Mouse (Mus musculus): ENCODE data around the gene Cypt4.
"Not testable (repeated sequence)": the region's sequence is repeated elsewhere in the genome, so short reads cannot be mapped to it uniquely, and the experiment has no call there.

Cypt4 gene

DNA sequence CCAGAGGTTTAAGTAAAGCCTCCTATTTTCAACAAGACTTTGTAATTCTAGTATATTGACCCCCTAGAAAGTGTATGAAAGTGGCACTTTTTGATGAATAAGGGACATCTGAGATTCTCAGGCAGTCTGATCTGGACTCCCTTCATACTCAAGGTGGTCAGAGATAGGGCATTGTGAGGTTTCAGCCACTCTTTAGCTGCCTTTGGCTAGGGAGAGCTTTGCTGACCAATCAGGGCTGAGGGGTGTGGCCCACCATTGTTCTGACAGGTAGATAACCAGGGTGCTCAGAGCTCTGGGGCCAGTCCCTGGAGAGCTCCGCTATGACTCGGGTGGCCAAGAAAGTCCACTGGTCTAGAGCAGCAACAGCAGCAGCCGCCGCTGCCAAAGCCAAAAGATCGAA is at the start of gene Cypt4:
Cypt4 (plus strand) TSS at position 301 of the 400 bp plus-strand sequence.
- no peak for DNase-seq (ENCODE audit: low spot score in 2 of 2)

DNA sequence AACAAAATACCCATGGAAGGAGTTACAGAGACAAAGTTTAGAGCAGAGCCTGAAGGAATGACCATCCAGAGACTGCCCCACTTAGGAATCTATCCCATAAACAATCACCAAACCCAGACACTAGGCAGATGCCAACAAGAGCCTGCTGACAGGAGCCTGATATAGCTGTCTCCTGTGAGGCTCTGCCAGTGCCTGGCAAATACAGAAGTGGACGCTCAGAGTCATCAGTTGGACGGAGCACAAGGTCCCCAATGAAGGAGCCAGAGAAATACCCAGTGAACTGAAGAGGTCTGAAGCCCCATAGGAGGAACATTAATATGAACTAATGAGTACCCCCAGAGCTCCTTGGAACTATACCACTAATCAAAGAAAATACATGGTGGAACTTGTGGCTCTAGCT is 12.3 kb downstream of the Cypt4 start:
- not testable (repeated sequence) for DNase-seq (ENCODE audit: low spot score in 2 of 2)
